Mouse (Mus musculus) limb, embryonic 10.5 days (tissue): Measurements from ENCODE around the gene Wdr25. TPM values are rescaled to one million over a fixed set of nuclear protein-coding genes. Genes with fewer than 3 reads are reported as not detected.
A peak's percentile ranks its signal among the peaks of the same experiment; 100 is the strongest.

Source experiments
- DNase-seq: peaks from one replicate; pipeline ENCODE4 v3.0.0-alpha.2; 2017; ENCODE audit warnings: low spot score
- H3K27ac ChIP-seq: fragments of 300-500 bp; sonication (generic); 2 replicates; pipeline ENCODE4 v1.5.1; 2016; ENCODE audit warnings: mild to moderate bottlenecking
- H3K27me3 ChIP-seq: fragments of 300-500 bp; sonication (generic); 2 replicates; pipeline ENCODE4 v1.6.1; 2016; ENCODE audit warnings: low read depth, mild to moderate bottlenecking; ENCODE audit not compliant: poor library complexity, severe bottlenecking
- H3K36me3 ChIP-seq: fragments of 300-500 bp; sonication (generic); 2 replicates; pipeline ENCODE4 v1.6.1; 2016; ENCODE audit warnings: mild to moderate bottlenecking, moderate library complexity
- H3K4me1 ChIP-seq: fragments of 300-500 bp; sonication (generic); 2 replicates; pipeline ENCODE4 v1.6.1; 2016
- H3K4me3 ChIP-seq: fragments of 300-500 bp; sonication (generic); 2 replicates; pipeline ENCODE4 v1.5.1; 2016; ENCODE audit warnings: mild to moderate bottlenecking, moderate library complexity
- H3K9me3 ChIP-seq: fragments of 300-500 bp; sonication (generic); replicated peaks from 2 replicates; pipeline ENCODE4 v1.6.1; 2016; ENCODE audit warnings: mild to moderate bottlenecking
- WGBS: fragments of 180-500 bp; shearing (Covaris S2); methylation state at CpG from one replicate; pipeline ENCODE4 v1.1.7; 2016; 5-methylcytosine and 5-hydroxymethylcytosine counted together
- polyA plus RNA-seq: library from polyadenylated mRNA; unstranded; fragments of >200 nt; fragmentation: Nextera tagmentation; extraction: Ambion mirVana; gene quantifications from 2 replicates; pipeline ENCODE4 v1.2.1, GENCODE M21; 2016

Gene Wdr25
- polyA plus RNA-seq, 1 experiment from 2014 or later: 11.8 TPM

DNA sequence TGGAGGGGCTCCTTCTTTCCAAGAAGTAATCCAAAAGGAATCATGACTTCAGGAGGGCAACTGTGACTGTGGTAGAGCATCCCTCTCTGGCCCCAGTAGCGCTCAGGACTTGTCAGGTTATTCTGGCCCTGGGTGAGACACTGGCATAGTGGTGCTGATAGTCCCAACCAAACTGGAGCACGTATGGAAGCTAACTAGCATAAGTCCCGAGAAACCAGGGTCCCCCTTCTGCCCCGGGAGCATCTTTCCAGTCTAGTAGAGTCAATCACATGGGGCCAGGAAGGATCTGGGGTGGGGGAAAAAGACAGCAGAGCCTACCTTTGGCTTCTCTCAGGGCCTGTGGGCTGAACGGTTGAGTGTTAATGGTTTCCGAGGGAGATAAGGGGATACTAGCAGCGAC lies 175.3 kb downstream of the Wdr25 start:
- 67% methylated on average over 7 of the region's 7 CpGs for WGBS
- no peaks in the 10 kb centered on the region for H3K36me3 ChIP-seq
- peak overlapping the region; percentile 63 for H3K4me3 ChIP-seq
- no peak for DNase-seq
- H3K27me3 ChIP-seq: peaks cover 29% of the 10 kb centered on the region
- no peaks in the 10 kb centered on the region for H3K9me3 ChIP-seq
- H3K4me1 ChIP-seq: peaks cover 30% of the 10 kb centered on the region
- peak overlapping the region; percentile 91; the same call in 1 of the 2 replicates for H3K27ac ChIP-seq

DNA sequence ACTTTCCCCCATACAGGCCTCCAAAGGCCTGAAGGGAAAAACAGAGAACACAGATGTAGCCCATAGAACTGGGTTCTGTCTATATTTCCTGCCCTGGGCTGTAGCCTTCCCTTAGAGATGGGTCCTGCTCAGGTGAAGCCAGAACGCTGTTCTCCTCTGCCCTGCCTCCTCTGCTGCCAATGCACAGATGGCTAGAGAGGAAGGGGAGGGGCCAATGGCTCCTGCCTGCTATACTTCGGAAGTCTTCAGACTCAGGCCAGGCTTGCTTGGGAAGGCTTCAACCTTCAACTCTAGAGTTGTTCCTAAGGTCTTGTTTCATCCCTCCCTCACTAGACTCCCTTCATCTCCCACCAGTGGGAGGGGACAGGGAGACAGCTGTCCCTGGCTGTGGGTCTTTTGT lies 176.3 kb downstream of the Wdr25 start:
- no peaks in the 10 kb centered on the region for H3K9me3 ChIP-seq
- peaks cover 29% of the 10 kb centered on the region for H3K27me3 ChIP-seq
- no peak overlapping the region for H3K27ac ChIP-seq
- no peaks in the 10 kb centered on the region for H3K36me3 ChIP-seq
- 56% methylated on average over 2 of the region's 2 CpGs for WGBS
- peaks cover 30% of the 10 kb centered on the region for H3K4me1 ChIP-seq
- no peak for DNase-seq
- no peak overlapping the region for H3K4me3 ChIP-seq

DNA sequence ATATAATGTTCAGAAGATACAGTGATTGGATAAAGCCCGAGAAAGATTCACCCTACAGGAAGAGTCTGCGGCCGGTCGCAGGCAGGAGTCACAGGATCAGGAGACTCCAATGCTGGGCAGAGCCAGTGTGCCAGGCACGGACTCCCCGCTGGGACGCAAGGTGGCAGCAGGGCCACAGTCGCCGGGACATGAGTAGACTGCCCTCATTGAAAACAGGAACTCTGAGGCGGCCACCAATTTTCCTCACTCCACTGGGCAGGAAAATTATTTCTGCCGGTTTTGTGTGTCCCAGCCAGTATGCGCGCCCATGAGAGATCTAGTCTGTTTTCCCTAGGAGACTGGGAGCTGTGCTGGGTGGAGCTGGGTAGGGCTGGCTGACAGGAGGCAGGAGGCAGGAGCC lies 177.8 kb downstream of the Wdr25 start:
- Histone ChIP-seq H3K36me3 (no peaks in the 10 kb centered on the region), H3K27me3 (peaks cover 29% of the 10 kb centered on the region), H3K27ac (no peak overlapping the region), H3K4me1 (peaks cover 30% of the 10 kb centered on the region), H3K9me3 (no peaks in the 10 kb centered on the region), H3K4me3 (no peak overlapping the region)
- no peak for DNase-seq
- WGBS: 92% methylated on average over 13 of the region's 13 CpGs

DNA sequence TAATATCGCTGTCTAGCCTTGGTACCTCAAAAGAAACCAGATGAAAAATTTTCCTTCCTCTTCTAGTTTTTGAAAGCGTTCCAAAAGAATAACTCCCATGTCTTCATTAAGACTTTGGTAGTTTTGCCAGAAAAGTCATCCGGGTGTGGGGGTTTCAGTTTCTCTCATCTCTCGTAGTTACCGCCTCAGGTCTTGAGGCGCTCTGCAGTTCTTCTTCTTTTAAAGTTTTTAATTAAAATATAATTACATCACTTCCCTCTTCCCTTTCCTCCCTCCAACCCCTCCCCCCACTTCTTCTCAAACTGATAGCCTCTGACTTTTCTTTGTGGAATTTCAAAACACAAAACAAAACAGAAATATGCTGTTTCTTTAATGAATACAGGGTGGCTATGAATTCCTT lies 180.7 kb downstream of the Wdr25 start:
- Histone ChIP-seq H3K9me3 (no peaks in the 10 kb centered on the region), H3K4me1 (peaks cover 12% of the 10 kb centered on the region), H3K4me3 (no peak overlapping the region), H3K36me3 (no peaks in the 10 kb centered on the region), H3K27ac (no peak overlapping the region), H3K27me3 (peaks cover 21% of the 10 kb centered on the region)
- DNase-seq: no peak
- WGBS: 87% methylated on average over 6 of the region's 6 CpGs

DNA sequence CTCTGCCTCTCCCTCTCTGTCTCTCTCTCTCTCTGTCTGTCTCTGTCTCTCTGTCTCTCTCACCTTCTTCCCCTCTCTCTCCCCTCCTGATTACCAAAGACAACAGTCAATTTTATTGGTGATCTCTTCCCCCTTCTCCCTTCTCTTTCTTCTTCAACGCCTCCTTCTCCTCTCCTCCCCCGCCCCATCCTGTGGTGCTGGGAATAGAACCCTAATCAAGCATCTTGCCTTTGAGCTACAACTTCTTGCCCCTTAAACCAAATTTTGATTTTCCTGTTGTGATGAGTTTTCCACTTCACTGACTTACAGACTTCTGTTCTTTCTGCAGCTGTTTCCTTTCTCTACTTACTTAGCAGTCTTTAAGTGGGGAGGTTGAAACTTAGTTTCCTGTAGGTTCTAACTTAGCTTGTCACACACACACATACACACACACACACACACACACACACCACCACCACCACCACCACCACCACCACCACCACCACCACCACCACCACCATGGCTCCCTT lies 181.4 kb downstream of the Wdr25 start:
- peaks cover 14% of the 10 kb centered on the region for H3K27me3 ChIP-seq
- DNase-seq: no peak
- H3K9me3 ChIP-seq: no peaks in the 10 kb centered on the region
- H3K4me1 ChIP-seq: peaks cover 5% of the 10 kb centered on the region
- WGBS: 54% methylated on average over 2 of the region's 2 CpGs
- no peaks in the 10 kb centered on the region for H3K36me3 ChIP-seq
- H3K4me3 ChIP-seq: no peak overlapping the region
- H3K27ac ChIP-seq: no peak overlapping the region

DNA sequence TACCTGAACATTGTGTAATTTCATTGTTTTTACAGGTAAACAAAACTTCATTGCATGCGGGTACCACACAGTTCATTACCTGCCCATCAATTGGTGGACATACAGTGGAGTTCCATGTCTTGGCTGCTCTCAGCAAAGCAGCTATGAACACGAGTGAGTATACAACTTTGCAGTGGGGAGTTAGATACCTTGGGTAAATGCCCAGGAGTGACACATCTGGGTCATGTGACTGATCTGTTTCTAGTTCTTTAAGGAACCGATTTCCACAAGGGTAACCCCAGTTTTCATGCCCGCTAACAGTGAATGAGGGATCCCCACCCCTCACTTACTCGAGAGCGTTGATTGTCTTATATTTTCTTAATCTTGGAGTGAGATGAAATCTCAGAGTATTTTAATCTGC lies 183.6 kb downstream of the Wdr25 start:
- H3K36me3 ChIP-seq: no peaks in the 10 kb centered on the region
- no peak overlapping the region for H3K27ac ChIP-seq
- H3K27me3 ChIP-seq: peaks cover 4% of the 10 kb centered on the region; the same call in 1 of the 2 replicates
- DNase-seq: no peak
- H3K4me3 ChIP-seq: no peak overlapping the region
- WGBS: 84% methylated on average over 6 of the region's 6 CpGs
- H3K9me3 ChIP-seq: no peaks in the 10 kb centered on the region
- H3K4me1 ChIP-seq: no peaks in the 10 kb centered on the region

Other genes starting within 250 kb of the Wdr25 start
- gene Degs2, start 191.3 kb upstream of the Wdr25 start, polyA plus RNA-seq: 1.3 and 1.8 TPM in 2 replicates
- gene Yy1, start 100.7 kb upstream of the Wdr25 start, polyA plus RNA-seq: 16.9 and 19.0 TPM in 2 replicates
- 12.8 and 13.8 TPM in 2 replicates for gene Slc25a29, start 57.7 kb upstream of the Wdr25 start, polyA plus RNA-seq
- gene Slc25a47, start 57.6 kb upstream of the Wdr25 start, polyA plus RNA-seq: 13.1 and 15.6 TPM in 2 replicates
- 138 and 157 TPM in 2 replicates for gene Wars, start 543 bp downstream of the Wdr25 start, polyA plus RNA-seq
- 2.3 and 2.5 TPM in 2 replicates for gene Begain, start 174.6 kb downstream of the Wdr25 start, polyA plus RNA-seq